Mouse (Mus musculus): Measurements from ENCODE around the gene Tnfsf10.

GRCm38 (mm10) chr3:27371276-27371621 lies 54.4 kb downstream of the Tnfsf10 start, which contains the start of gene Ghsr:
- TF ChIP-seq POLR2A (IDR thresholded peaks at IDR 0.05; ENCODE audit: low read depth, low read length) (no peak), CTCF (conservative IDR thresholded peaks at IDR 0.05; ENCODE audit: insufficient read depth, insufficient read length, low read depth, low read length) (no peak)

Data from kidney, adult 2 months (tissue).